Mouse (Mus musculus) forebrain, embryonic 11.5 days (tissue): ENCODE results near the gene B3galt1. TPM values are rescaled to one million over a fixed set of nuclear protein-coding genes. Genes with fewer than 3 reads are reported as not detected.

Experiments used
- ATAC-seq: fragments of 200-750 bp; cut with Nextera tagmentation; replicated peaks from 2 replicates; pipeline ENCODE4 v1.8.0; 2017; ENCODE audit warnings: moderate TSS enrichment; ENCODE audit not compliant: low FRiP score
- DNase-seq: peaks from one replicate; pipeline ENCODE4 v3.0.0-alpha.2; 2017; ENCODE audit warnings: low spot score
- H3K27ac ChIP-seq: fragments of 300-500 bp; sonication (generic); 2 replicates; pipeline ENCODE4 v1.5.1; 2014; ENCODE audit warnings: low read depth, low read length
- H3K27me3 ChIP-seq: fragments of 300-500 bp; sonication (generic); 2 replicates; pipeline ENCODE4 v1.6.1; 2014; ENCODE audit warnings: mild to moderate bottlenecking, low read length, mixed read lengths; ENCODE audit not compliant: control insufficient read depth, insufficient read depth
- H3K36me3 ChIP-seq: fragments of 300-500 bp; sonication (generic); 2 replicates; pipeline ENCODE4 v1.6.1; 2014; ENCODE audit warnings: mild to moderate bottlenecking, low read length, moderate library complexity, mixed read lengths; ENCODE audit not compliant: control insufficient read depth, insufficient read depth
- H3K4me1 ChIP-seq: fragments of 300-500 bp; sonication (generic); replicated peaks from 2 replicates; pipeline ENCODE4 v1.6.1; 2014; ENCODE audit warnings: low read length, mixed read lengths; ENCODE audit not compliant: control insufficient read depth, insufficient read depth
- H3K4me2 ChIP-seq: fragments of 300-500 bp; sonication (generic); 2 replicates; pipeline ENCODE4 v1.6.1; 2014; ENCODE audit warnings: low read depth, mild to moderate bottlenecking, low read length, moderate library complexity, mixed read lengths; ENCODE audit not compliant: severe bottlenecking
- H3K4me3 ChIP-seq: fragments of 300-500 bp; sonication (generic); 2 replicates; pipeline ENCODE4 v1.5.1; 2014; ENCODE audit warnings: low read depth, low read length
- H3K9ac ChIP-seq: fragments of 300-500 bp; sonication (generic); 2 replicates; pipeline ENCODE4 v1.6.1; 2014; ENCODE audit warnings: low read length
- H3K9me3 ChIP-seq: fragments of 300-500 bp; sonication (generic); 2 replicates; pipeline ENCODE4 v1.6.1; 2016; ENCODE audit warnings: low read length, mixed read lengths; ENCODE audit not compliant: control insufficient read depth
- WGBS: fragments of 180-500 bp; shearing (Covaris S2); extraction: QIAGEN DNeasy Blood & Tissue Kit; methylation state at CpG from one replicate; pipeline ENCODE4 v1.1.7; 2014; 5-methylcytosine and 5-hydroxymethylcytosine counted together
- microRNA-seq: library from miRNA; unstranded; fragments of <30 nt; microRNA quantifications from one replicate; pipeline ENCODE4, GENCODE M21; 2016; ENCODE audit not compliant: insufficient number of aligned reads
- polyA plus RNA-seq: library from polyadenylated mRNA; unstranded; fragments of >200 nt; fragmentation: Nextera tagmentation; extraction: Ambion mirVana; gene quantifications from 2 replicates; pipeline ENCODE4 v1.2.1, GENCODE M21; 2014

B3galt1 gene
- polyA plus RNA-seq, 1 experiment from 2014 or later, result 13.4 TPM

DNA sequence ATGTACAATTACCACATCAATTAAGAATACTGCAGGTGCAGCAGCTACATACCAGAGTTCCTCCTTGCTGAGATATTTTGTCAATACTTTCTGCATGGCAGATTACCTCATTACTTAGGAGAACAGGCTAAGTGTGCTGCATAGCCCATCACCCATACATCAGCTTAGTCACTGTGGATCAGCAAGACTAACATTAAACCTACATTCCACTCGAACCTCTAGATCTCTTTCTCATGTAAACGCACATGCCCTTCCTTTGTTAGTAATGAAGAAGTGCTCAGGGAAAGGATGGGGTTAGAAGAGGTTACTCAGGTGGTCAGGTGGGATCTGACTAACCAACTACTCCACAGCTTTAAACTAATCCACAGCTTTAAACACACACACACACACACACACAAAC, 577.6 kb downstream of the B3galt1 start:
- Histone ChIP-seq H3K4me3 (no peak overlapping the region), H3K4me1 (no peaks in the 10 kb centered on the region), H3K36me3 (no peaks in the 10 kb centered on the region), H3K27ac (no peak overlapping the region), H3K4me2 (no peak overlapping the region), H3K9ac (no peak overlapping the region), H3K9me3 (no peaks in the 10 kb centered on the region), H3K27me3 (no peaks in the 10 kb centered on the region)
- DNase-seq (no peak), ATAC-seq (no peak)
- 69% methylated on average over 2 of the region's 2 CpGs for WGBS

DNA sequence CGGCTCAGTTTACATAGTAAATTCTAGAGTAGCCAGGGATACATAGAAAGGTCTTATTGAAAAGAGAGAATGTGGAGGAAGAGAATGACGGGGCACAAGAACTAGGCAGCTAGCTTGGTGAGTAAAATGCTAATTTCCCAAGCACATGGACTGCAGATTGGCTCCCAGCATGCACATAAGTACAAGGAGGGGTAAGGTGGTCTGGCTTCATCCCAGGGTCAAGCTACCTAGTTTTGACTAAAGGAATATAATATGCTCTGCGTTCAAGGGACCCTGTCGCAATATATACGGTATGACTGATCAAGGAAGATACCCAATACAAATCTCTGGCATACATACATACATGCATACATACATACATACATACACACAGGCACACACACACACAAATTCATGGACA, 594.1 kb downstream of the B3galt1 start:
- DNase-seq (no peak), ATAC-seq (no peak)
- Histone ChIP-seq H3K9ac (no peak overlapping the region), H3K36me3 (no peaks in the 10 kb centered on the region), H3K27ac (no peak overlapping the region), H3K4me2 (no peak overlapping the region), H3K27me3 (no peaks in the 10 kb centered on the region), H3K4me3 (no peak overlapping the region), H3K4me1 (no peaks in the 10 kb centered on the region), H3K9me3 (no peaks in the 10 kb centered on the region)
- WGBS, result 94% methylated on average over 5 of the region's 5 CpGs

DNA sequence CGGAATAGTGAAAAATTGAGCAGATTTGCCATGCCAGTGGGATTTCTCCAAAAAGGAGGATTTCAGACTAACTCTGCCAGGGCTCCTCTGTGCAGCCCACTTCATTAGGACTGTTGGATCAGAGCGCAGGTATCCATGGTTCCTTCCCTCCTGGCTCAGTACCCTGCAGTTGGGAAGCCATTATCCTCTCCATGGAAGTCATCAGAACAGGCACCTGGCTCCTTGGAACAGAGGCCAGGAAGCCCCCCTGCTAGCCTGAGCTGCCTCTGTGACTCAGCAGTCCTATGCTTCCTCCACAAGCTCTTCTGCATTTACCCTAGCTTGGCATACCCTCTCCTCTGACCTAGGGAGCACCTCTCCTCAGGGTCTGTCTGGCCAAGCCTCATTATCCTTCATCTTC, 594.9 kb downstream of the B3galt1 start:
- H3K9ac ChIP-seq, result no peak overlapping the region
- H3K36me3 ChIP-seq, result no peaks in the 10 kb centered on the region
- no peak for ATAC-seq
- H3K4me1 ChIP-seq, result no peaks in the 10 kb centered on the region
- H3K4me2 ChIP-seq, result no peak overlapping the region
- no peak for DNase-seq
- no peak overlapping the region for H3K27ac ChIP-seq
- no peaks in the 10 kb centered on the region for H3K27me3 ChIP-seq
- H3K4me3 ChIP-seq, result no peak overlapping the region
- WGBS, result 83% methylated on average over 2 of the region's 2 CpGs
- H3K9me3 ChIP-seq, result no peaks in the 10 kb centered on the region

DNA sequence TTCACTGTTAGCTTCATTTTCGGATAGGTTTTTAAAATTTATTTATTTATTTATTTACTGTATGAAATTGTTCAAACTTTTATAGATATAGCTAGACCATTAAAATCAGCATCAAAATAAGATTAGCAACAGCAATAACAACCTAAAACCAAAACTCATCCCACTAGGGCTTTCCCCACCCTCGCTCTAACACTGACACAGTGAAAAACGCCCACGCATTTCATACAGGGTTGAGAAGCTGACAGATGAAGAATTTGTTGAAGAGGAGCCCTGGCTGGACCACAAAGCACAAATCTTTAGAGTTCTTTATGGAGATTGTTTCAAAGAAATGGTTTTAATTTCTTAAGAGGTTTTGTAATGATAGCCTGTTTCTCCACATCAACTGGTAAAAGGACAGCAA, 596.3 kb downstream of the B3galt1 start:
- DNase-seq (no peak), ATAC-seq (no peak)
- no peaks in the 10 kb centered on the region for H3K4me1 ChIP-seq
- WGBS, result 90% methylated on average over 4 of the region's 4 CpGs
- no peaks in the 10 kb centered on the region for H3K36me3 ChIP-seq
- no peaks in the 10 kb centered on the region for H3K9me3 ChIP-seq
- H3K4me2 ChIP-seq, result no peak overlapping the region
- no peaks in the 10 kb centered on the region for H3K27me3 ChIP-seq
- H3K27ac ChIP-seq, result no peak overlapping the region
- no peak overlapping the region for H3K9ac ChIP-seq
- H3K4me3 ChIP-seq, result no peak overlapping the region

DNA sequence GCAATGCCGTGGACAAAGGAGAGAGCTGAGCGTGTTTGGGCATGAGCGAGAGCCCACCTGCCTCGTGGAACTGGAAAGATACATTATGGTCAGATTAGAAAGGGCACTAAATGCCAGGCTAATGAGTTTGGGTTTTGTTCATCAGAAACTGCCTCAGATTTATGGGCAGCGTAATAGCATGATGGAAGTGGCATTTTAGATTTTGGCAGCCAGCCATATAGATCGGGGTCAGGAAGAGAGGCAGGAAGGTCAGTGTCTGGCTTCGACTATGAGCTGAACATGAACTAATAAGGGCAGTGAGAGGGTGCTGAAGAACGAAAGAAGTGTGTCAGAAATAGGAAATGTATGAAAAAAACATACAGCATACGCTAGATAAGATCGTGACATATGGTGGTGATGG, 605.6 kb downstream of the B3galt1 start:
- Histone ChIP-seq H3K4me1 (no peaks in the 10 kb centered on the region), H3K4me2 (no peak overlapping the region), H3K36me3 (no peaks in the 10 kb centered on the region), H3K9ac (no peak overlapping the region), H3K27me3 (no peaks in the 10 kb centered on the region), H3K27ac (no peak overlapping the region), H3K9me3 (no peaks in the 10 kb centered on the region), H3K4me3 (no peak overlapping the region)
- no peak for DNase-seq
- 88% methylated on average over 10 of the region's 10 CpGs for WGBS
- ATAC-seq, result no peak

Small RNAs within 50 kb of the gene (microRNA-seq; reads per million reads assigned to microRNA genes)
- gene Mir6335 (not detected), gene Mir7224 (5.0 reads per million)

Other genes starting within 250 kb of the B3galt1 start
- not detected in 2 replicates for gene Gm21830, start 152.1 kb upstream of the B3galt1 start, polyA plus RNA-seq
- not detected in 2 replicates for gene Gm26727, start 132.7 kb upstream of the B3galt1 start, polyA plus RNA-seq
- not detected in 2 replicates for gene Xirp2, start 119.9 kb upstream of the B3galt1 start, polyA plus RNA-seq